Mouse (Mus musculus) spleen, adult 12 weeks (tissue): ENCODE data around the gene Acsf2.

Experiments
- DNase-seq: peaks from one replicate; pipeline ENCODE4 v3.0.0; 2022; ENCODE audit warnings: low spot score

Acsf2 gene

GRCm38 (mm10) chr11:94598437-94599120, 3.1 kb downstream of the Acsf2 start:
- no peak for DNase-seq

GRCm38 (mm10) chr11:94597319-94597718, 4.4 kb downstream of the Acsf2 start:
- DNase-seq = no peak

GRCm38 (mm10) chr11:94596311-94596852, 5.3 kb downstream of the Acsf2 start:
- peak; percentile 29 for DNase-seq

GRCm38 (mm10) chr11:94587511-94587910, 14.2 kb downstream of the Acsf2 start:
- DNase-seq = no peak

GRCm38 (mm10) chr11:94585091-94585490, 16.6 kb downstream of the Acsf2 start:
- no peak for DNase-seq

- no peak for DNase-seq
Observed at GRCm38 (mm10) chr11:94580111-94580740, 21.4 kb downstream of the Acsf2 start.

GRCm38 (mm10) chr11:94576361-94576760, 25.3 kb downstream of the Acsf2 start:
- no peak for DNase-seq

GRCm38 (mm10) chr11:94575036-94575435, 26.6 kb downstream of the Acsf2 start:
- DNase-seq = no peak

- no peak for DNase-seq
Observed at GRCm38 (mm10) chr11:94574560-94574959, 27.1 kb downstream of the Acsf2 start.

- DNase-seq = no peak
Observed at GRCm38 (mm10) chr11:94571850-94572249, 29.8 kb downstream of the Acsf2 start.

- no peak for DNase-seq
Observed at GRCm38 (mm10) chr11:94570612-94571011, 31.1 kb downstream of the Acsf2 start.

GRCm38 (mm10) chr11:94567326-94567725, 34.3 kb downstream of the Acsf2 start:
- no peak for DNase-seq

- no peak for DNase-seq
Observed at GRCm38 (mm10) chr11:94566534-94566933, 35.1 kb downstream of the Acsf2 start.

- no peak for DNase-seq
Observed at GRCm38 (mm10) chr11:94565151-94565479, 36.6 kb downstream of the Acsf2 start.

- no peak for DNase-seq
Observed at GRCm38 (mm10) chr11:94564437-94565150, 37.1 kb downstream of the Acsf2 start, which contains the start of gene Chad. TSS of gene Chad (plus strand) at chr11:94565047.

GRCm38 (mm10) chr11:94563821-94564220, 37.9 kb downstream of the Acsf2 start:
- no peak for DNase-seq

GRCm38 (mm10) chr11:94563383-94563782, 38.3 kb downstream of the Acsf2 start:
- no peak for DNase-seq

GRCm38 (mm10) chr11:94558226-94558625, 43.4 kb downstream of the Acsf2 start:
- no peak for DNase-seq

GRCm38 (mm10) chr11:94550442-94550744, 51.3 kb downstream of the Acsf2 start:
- DNase-seq = no peak

- DNase-seq = no peak
Observed at GRCm38 (mm10) chr11:94549691-94550441, 51.8 kb downstream of the Acsf2 start.

GRCm38 (mm10) chr11:94548888-94549690, 52.6 kb downstream of the Acsf2 start, which contains the start of gene Rsad1:
TSS of gene Rsad1 (minus strand) at chr11:94549255.
- peak; percentile 94 for DNase-seq
